Mouse (Mus musculus): Measurements from ENCODE around the gene Lysmd3.

The Lysmd3 gene

GRCm38 (mm10) chr13:81675333-81675732 lies 17.9 kb downstream of the Lysmd3 start:
- DNase-seq = no peak

GRCm38 (mm10) chr13:81683107-81683506 lies 25.6 kb downstream of the Lysmd3 start:
- DNase-seq = no peak

GRCm38 (mm10) chr13:81684258-81684657 lies 26.8 kb downstream of the Lysmd3 start:
- no peak for DNase-seq

GRCm38 (mm10) chr13:81684884-81685283 lies 27.4 kb downstream of the Lysmd3 start:
- no peak for DNase-seq

- no peak for DNase-seq
Observed at GRCm38 (mm10) chr13:81689587-81689986, 32.1 kb downstream of the Lysmd3 start.

GRCm38 (mm10) chr13:81690477-81690876 lies 33.0 kb downstream of the Lysmd3 start:
- DNase-seq = peak in 1 of 2 experiments; percentile 27

GRCm38 (mm10) chr13:81691606-81692005 lies 34.1 kb downstream of the Lysmd3 start:
- no peak for DNase-seq

- no peak for DNase-seq
Observed at GRCm38 (mm10) chr13:81694446-81694845, 37.0 kb downstream of the Lysmd3 start.

- DNase-seq = no peak
Observed at GRCm38 (mm10) chr13:81703148-81703547, 45.7 kb downstream of the Lysmd3 start.

- DNase-seq = no peak
Observed at GRCm38 (mm10) chr13:81703621-81704020, 46.2 kb downstream of the Lysmd3 start.

GRCm38 (mm10) chr13:81706311-81706710 lies 48.8 kb downstream of the Lysmd3 start:
- no peak for DNase-seq

- no peak for DNase-seq
Observed at GRCm38 (mm10) chr13:81709805-81710204, 52.3 kb downstream of the Lysmd3 start.

GRCm38 (mm10) chr13:81710266-81710665 lies 52.8 kb downstream of the Lysmd3 start:
- DNase-seq = no peak

- peak; percentile 98 to 99 for DNase-seq
Observed at GRCm38 (mm10) chr13:81710775-81711545, 53.5 kb downstream of the Lysmd3 start, which contains the start of the genes Polr3g and Mblac2. Polr3g (minus strand) TSS chr13:81711013. Mblac2 (plus strand) TSS chr13:81711341.

GRCm38 (mm10) chr13:81711546-81712371 lies 54.3 kb downstream of the Lysmd3 start:
- peak in 1 of 2 experiments; percentile 48 for DNase-seq

- no peak for DNase-seq
Observed at GRCm38 (mm10) chr13:81713896-81714295, 56.4 kb downstream of the Lysmd3 start.

All from thymus, postnatal 36 days (tissue).